Mouse (Mus musculus) urinary bladder, postnatal 36 days (tissue): ENCODE data around the gene Zfp961.
A peak's percentile ranks its signal among the peaks of the same experiment; 100 is the strongest.
"Not testable (repeated sequence)": the region's sequence is repeated elsewhere in the genome, so short reads cannot be mapped to it uniquely, and the experiment has no call there.

Experiments
- DNase-seq, 2 experiments: peaks; one replicate each; pipeline ENCODE4 v3.0.0; 2022; ENCODE audit warnings: low spot score in 2 of 2, mixed read lengths in 1 of 2

Gene Zfp961

DNA sequence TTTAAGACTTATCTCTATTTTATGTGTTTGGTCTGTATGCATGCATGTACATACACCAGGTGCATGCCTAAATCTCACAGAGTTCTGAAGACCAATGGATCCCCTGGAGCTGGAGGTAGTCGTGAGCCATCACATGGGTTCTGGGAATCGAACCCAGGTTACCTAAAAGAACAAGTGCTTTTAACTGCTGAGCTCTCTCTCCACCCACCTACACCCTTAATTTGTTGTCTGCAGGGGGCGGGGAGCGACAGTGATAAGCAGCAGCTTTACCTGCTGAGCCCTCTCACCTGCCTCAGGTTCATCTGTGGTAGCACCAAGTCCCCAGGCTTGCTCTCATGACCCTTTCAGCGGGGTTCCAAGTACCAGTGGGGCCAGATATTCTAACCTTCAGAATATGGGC is 11.0 kb downstream of the Zfp961 start:
- DNase-seq: no peak

DNA sequence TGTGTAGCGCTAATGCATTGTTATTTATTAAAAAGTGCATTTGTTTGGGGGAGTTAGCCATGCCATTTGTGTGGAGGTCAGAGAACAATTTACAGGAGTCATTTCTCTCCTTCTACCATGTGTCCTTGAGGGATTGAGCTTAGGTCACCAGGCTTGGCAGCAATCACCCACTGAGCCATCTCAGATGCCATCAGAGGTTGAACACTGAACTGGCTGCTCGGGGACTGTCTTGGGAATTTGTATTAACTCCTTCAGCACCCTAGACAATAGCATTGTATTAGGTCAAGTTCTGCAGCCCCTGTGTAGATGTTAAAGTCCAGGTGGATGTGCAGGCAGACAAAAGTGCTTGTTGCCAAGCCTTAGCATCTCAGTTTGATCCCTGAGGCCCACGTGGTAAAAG is 13.2 kb downstream of the Zfp961 start:
- DNase-seq: no peak

DNA sequence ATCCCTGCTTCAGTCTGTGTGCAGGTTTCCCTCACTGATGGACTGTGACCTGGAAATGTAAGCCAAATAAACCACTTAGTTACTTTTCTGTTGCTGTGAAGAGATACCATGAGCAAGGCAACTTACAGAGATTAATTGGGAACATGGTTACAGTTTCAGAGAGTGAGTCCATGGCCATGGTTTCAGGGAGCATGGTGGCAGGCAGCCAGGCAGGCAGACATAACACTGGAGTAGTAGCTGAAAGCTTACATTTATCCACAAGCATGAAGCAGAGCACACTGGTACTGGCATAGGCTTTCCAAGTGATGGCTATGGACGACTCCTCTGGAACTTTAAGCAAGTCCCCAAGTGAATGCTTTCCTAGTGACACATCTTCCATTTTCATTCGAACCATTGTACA is 14.3 kb downstream of the Zfp961 start:
- no peak for DNase-seq

DNA sequence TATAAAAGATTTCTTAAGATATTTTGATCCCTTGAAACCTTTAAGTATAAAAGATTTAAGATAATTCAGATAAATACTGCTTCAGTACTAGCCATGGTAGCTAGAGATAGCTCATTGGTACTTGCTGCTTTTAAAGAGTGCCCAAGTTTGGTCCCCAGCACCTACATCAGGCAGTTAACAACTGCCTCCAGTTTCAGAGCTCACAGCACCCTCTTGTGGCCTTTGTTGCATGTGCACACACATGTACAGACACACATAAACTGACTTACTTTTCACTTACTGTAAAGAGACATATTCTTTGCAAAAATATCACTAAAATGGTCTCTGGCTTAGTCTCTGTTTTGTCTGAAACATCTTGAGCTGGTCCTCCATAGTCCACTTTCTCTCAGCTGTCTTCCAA is 15.6 kb downstream of the Zfp961 start:
- no peak for DNase-seq

DNA sequence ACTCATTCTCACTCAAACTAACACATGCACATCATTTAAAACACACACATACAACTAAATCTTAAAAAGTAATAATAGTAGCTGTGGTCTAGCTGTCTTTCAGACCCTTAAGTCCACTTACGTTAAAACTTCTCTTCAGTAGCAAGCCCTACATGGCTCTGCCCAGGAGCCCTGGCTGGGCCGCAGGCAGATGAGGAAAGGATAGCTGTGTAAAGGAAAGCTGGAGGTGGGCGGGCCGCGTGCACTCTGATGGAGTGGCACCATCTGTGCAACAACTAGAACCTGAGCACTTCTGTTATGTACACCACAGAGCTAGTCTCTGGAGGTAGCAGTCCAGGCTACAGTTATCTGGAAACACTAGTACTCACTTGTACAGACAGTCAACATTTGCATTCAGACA is 16.4 kb downstream of the Zfp961 start:
- no peak for DNase-seq

DNA sequence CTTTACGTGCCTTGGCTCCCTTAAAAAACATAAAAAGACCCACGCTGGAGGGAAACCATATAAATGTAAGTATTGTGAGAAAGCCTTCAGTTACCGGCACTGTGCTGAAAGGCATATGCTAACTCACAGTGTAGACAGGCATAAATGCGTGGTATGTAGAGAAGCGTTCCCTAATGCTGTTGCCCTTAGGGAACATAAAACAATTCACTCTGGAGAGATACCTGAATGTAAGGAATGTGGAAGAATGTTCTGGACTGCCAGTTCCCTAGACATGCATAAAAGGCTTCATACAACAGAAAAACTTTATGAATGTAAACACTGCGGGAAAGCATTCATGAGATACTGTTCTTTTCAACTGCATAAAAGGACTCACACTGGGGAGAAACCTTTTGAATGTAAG is 17.3 kb downstream of the Zfp961 start:
- no peak for DNase-seq

DNA sequence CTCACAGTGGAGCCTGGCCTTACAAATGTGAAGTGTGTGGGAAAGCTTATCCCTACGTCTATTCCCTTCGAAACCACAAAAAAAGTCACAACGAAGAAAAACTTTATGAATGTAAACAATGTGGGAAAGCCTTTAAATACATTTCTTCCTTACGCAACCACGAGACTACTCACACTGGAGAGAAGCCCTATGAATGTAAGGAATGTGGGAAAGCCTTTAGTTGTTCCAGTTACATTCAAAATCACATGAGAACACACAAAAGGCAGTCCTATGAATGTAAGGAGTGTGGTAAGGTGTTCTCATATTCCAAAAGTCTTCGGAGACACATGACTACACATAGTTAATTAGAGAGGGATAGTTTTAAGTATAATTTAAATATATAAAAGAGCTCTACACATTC is 17.8 kb downstream of the Zfp961 start:
- DNase-seq: no peak

DNA sequence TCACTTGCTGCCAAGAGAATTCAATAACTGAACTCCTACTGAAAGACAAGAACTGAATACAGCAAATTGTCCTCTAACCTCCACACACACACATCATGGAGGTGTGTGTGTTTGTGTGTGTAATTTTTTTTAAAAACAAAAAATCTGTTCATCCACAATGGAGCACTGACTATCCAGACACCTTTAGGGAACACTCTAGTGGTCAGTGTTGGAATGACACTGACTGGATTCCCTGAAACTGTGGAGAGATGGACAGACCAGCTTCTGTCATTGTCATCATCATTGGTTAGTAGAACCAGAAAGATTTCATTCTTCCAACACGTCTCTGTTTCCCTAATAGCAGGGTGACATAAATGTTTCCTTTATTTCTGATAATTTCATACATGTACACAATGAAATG is 21.1 kb downstream of the Zfp961 start:
- no peak for DNase-seq

DNA sequence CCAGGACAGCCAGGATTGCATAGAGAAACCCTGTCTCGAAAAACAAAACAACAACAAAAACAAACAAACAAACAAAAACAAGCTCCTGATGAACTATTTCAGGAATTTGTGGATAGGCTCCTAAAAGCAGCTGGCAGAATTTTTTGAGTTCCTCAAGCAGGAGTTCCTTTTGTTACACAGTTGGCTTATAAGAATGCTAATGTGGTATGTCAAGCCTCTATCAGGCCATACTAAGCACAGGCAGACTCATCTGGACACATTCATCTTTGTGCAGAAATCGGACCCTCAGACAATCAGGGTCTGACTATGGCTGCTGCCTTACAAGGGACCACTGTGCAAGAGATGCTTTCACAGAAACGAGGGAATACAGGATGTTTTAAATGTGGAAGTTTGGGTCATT is 23.4 kb downstream of the Zfp961 start:
- DNase-seq: no peak

DNA sequence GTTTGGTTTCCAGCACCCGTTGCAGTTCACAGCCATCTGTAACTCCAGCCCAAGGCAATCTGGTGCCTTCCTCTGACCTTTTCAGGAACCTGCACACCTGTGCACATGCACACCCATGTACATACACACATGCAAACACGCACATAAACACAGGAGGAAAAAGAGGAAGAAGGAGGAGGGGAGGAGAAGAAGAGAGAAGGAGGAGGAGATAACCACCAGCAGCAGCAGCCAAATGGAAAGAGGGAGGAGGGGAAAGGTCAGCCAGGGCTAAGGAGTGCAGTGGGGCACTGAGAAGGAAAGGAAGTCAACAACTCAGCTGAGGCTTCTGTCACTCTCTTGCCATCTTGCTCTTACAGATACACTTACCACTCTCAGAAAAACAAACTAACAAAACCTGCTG is 30.2 kb downstream of the Zfp961 start:
- DNase-seq: no peak

DNA sequence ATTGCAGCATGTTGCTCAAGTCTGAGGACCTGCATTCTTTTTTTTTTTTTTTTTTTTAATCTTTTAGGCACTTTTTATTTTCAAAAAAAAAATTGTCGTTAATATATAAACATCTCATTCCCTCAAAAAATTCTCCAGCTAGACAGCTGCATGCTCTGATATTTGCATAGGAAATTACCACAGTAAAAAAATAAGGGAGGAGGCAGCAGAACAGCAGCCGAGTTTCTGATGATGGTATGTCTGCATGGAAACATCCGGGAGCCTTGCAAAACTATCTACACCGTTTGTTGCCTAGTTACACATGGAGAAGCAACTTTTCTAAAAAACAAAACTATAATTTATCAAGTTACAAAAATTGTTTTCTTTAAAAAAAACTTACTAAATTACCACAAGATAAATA is 30.6 kb downstream of the Zfp961 start:
- no peak for DNase-seq

DNA sequence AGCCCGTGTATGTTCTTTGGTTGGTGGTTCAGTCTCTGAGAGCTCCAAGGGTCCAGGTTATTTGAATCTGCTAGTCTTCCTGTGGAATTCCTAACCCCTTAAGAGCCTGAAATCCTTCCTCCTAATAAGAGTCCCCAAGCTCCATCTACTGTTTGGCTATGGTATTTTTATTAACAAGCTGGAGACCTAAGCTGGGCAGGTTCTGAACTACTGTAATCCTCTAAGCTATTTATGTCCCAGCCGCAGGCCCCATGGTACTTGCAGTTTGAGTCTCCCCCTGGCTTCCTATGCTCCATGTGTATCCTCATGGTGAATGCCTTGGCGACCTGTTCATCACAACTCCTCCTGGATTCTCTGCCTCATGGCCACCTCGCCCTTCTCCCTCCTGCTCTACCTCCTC is 33.8 kb downstream of the Zfp961 start:
- no peak for DNase-seq

DNA sequence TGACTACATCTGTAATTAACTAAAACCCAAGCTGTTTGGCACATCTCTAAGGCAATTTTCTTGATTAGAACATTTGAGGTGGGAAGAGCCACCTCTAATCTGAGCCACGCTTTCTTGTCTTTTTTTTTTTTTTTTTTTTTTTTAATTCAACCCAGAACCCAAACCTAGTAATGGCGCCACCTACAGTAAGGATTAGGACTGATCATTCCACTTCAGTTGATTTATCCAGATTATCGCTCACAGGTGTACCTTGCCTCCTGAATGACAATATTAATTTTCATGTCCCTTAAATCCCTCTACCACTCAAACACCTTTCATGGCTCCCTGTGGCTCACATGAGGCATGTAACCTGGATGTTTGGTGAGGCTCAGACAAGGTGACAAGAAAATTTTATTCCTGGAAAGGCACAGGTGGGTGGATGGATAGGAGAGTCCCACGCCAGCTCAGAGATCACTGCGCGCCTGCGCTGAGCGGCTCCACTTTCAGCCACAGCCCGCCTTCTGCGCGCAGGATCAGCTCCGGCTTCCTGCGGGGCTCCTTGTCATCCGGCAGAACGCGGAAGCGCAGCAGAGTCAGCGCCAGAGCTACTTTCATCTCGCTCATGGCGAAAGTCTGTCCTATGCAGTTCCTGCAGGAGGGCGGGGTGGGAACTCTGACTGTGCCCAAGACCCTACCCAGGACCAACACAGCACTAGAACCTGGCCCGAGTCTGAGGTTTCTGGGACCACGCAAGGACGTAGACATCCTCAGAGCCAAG is 37.5 kb downstream of the Zfp961 start:
- DNase-seq: peak; percentile 35 to 60

DNA sequence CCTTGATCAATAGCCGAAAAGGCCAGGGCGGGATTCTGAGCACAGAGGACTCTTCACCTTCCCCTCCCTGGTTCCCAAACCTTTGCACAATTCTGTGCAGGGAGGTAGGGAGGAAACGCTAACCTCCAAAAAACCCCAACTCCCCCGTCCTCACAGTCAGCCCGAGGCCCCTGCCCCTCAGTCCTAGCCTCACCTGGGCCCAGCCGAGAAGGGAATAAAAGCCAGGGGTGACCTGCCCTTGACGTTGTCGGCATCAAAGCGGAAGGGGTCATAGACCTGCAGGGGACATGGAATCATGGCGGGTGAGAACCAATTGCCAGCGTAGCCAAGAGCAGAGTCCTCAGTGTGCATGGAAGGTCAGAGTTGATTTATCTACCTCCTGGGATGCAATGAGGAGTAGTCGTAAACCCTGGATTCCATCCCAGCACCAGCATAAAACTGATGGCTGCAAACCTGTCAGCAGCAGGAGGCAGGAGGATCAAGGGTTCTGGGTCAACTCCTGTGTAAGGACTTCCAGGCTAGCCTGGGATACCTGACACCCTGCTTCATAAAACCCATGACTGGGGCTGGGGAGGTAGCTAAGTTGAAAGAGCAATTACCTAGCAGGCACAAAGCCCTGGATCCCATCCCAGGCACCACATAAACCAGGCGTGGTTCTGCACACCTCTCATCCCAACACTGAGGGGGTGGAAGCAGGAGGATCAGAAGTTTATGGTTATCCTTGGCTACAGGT is 38.2 kb downstream of the Zfp961 start:
- no peak for DNase-seq

DNA sequence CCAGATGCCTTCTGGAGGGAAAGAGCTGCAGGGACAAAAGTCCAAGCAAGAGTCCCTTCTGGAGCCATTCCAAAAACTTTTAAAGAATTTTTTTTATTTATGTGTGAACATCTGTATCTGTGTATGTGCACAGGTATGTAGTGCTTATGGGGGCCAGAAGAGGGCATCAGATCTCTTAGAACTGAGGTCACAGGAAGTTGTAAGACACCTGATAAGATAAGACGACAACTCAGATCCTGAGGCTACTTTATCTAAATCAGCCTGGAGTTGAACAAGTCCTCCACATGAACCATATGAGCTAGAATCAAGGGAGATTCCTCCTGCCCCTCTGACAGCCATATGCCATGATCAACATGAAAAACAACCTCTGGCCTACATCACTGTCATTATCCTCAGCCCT is 48.6 kb downstream of the Zfp961 start:
- DNase-seq: no peak

DNA sequence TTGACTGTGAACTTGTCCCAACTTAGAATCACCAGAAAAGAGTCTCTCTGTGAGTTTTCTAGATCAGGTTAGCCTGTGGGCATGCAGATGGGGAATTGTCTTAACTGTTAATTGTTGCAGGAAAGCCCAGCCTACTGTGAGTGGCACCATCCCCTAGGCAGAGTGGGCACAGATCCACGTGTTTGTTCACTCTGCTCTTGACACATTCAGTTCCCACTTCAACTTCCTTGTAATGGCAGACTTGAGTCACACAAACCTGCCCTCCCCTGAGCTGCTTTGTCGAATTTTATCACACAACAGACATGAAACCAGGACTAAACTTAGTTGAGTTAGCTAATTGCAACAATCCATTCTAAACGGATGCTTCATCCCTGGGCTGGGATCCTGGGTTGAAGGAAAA is 49.4 kb downstream of the Zfp961 start:
- no peak for DNase-seq

DNA sequence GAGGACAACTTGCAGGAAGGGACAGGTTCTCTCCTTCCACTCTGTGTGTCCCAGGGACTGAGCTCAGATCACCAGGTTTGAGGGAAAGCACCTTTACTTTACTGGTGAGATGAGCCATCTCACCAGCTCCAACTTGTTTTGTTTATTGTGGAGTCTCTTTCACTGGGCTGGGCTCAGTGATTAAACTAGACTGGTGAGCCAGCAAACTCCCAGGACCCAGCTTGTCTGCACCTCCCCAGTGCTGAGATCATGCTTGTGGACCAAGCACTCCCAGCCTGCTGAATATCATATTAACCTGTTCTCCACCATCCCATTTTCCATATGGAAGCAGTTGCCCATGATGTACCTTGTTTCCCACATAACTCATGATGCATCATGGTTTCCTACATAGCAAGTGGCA is 52.1 kb downstream of the Zfp961 start:
- peak in 1 of 2 experiments; percentile 51 for DNase-seq

DNA sequence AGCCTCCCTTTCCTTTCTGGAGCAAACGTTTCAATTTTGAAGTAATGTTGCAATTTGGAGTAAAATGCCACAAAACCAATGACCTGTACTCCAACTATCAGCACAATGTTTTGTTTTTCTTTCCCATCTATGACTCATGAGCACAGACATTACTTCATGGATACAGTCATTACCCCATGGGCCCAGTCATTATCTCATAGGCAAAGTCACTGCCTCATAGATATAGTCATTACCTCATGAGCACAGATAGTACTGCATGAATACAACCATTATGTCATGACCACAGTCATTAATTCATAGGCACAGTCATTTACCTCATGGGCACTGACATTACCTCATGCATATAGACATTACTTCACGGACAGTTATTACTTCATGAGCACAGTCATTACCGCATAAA is 55.1 kb downstream of the Zfp961 start:
- no peak for DNase-seq

DNA sequence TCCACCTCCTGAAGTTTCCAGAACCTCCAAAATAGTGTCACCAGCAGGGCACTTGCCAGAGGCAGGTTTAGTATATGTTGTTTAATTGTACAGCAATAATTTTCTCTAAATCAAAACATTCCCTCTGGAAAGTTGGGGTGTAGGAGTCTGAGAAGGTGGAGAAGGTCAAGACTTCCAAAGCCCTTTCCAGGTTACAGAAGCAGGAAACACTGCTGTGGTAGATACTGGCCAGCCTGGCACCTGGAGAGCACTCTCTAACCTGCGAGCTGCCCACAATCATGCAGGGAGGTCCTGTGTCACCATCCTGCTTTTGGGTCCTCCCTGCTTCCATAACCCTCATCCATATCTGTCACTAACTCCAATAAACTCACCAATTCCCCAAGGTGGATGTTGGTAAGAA is 55.9 kb downstream of the Zfp961 start:
- no peak for DNase-seq

DNA sequence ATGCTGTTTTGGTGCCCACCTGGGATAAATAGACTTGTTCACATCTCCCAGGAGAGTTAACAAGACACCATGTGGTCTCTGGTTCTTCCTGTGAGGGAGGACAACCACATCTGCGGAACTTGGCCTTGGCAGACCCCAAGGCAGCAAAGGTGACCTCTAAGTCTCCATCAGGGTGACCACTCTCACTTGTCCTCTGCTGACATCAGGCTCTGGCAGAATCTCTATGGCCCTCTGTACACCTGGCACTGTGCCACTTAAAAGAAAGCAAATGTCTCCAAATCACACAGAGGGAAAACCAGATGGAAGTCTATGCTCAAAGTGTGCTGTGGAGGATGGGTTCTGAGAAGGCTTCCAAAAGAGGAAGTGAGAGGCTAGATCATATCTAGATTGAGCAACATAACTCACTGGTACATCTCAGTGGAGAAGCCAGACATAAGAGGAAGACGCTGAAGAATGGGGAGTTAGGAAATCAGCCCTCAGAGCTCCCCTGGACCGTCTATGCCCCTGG is 57.4 kb downstream of the Zfp961 start:
- no peak for DNase-seq

DNA sequence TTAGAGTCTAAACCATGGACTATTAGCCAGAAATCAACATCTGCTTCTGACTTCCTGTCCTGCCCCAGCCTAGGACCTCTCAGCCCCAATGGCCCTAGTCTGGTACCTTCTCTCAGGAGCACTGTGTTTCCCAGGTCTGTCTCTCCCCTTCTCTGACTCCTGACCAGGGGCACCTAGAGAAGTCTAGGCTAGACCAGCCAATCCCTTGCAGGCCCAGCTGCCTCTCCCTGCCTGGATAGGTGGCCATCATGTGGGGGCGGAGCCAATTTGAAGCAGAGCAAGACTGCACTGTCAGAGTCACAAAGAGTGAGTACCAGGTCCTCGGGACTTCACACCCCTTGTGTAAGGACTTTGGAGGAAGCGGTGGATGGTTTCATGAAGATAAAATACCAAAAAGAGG is 58.6 kb downstream of the Zfp961 start, which contains the start of gene Cyp4f18:
Gene Cyp4f18, minus strand, starts transcription at position 154 of the 400 bp plus-strand sequence.
- DNase-seq: no peak

DNA sequence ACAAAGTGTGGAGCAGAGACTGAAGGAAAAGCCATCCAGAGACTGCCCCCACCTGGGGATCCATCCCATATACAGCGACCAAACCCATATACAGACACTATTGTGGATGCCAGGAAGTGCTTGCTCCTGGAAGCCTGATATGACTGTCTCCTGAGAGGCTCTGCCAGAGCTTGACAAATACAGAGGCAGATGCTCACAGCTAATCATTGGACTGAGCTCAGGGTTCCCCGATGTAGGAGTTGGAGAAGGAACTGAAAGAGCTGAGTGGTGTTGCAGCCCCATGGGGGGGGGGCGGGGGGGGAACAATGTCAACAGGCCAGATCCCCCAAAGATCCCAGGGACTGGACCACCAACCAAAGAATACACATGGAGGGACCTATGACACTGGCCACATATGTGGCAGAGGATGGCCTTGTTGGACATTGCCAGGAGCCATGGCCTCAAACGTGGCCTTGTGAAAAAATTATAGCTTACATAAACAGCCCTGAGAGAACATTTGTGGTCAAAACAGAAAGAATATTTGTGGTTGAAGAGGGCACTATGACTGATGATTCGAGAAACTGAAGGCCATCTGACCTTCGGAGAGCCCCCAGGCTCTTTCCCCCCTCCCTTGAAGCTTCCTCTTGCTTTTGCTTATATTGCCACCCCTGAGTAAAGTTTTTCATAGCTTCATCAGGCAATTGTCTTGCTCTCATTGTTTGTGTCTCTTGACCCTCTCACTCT is 62.8 kb downstream of the Zfp961 start:
- not testable (repeated sequence) for DNase-seq

DNA sequence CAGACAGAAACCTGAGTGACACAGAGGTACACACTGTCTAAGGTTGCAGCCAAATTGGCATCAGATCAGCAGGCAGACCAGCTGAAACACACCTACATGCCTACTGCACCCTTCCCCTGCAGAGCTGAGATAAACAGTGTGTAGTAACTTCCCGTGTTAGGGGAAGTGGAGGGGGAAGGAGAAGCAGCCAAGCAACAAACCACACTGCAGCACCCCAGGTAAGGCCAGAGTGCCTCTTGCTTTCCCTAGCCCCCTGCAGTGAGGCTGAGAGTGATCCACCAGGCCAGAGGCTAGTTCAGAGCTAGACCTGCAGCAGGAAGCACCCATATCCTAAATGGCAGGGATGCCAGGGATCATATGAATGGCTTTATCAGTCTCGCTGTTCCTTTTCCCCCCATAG is 66.5 kb downstream of the Zfp961 start:
- not testable (repeated sequence) for DNase-seq
